Mouse (Mus musculus): ENCODE results near the gene Efemp2.

GRCm38 (mm10) chr19:5445747-5446146 lies 28.0 kb upstream of the Efemp2 start:
- TF ChIP-seq POLR2AphosphoS2 (IDR thresholded peaks at IDR 0.05; ENCODE audit: insufficient read length, low read depth) (no peak), POLR2A (IDR thresholded peaks at IDR 0.05; ENCODE audit: insufficient read length, low read depth) (no peak), MAX (IDR thresholded peaks at IDR 0.05; ENCODE audit: low read depth) (no peak), E2F4 (IDR thresholded peaks at IDR 0.05; ENCODE audit: insufficient read depth) (no peak), USF1 (IDR thresholded peaks at IDR 0.05; ENCODE audit: low read depth) (no peak), MYOG (IDR thresholded peaks at IDR 0.05; ENCODE audit: control insufficient read depth in 1 of 3, insufficient read depth in 1 of 3, insufficient read length in 2 of 3, low read depth in 2 of 3) (peak in 1 of 3 experiments; percentile 47), REST (IDR thresholded peaks at IDR 0.05; ENCODE audit: insufficient read depth, insufficient read length) (no peak), MYOD1 (IDR thresholded peaks at IDR 0.05; ENCODE audit: control insufficient read depth in 1 of 3, insufficient read length in 2 of 3, low read depth in 2 of 3) (peak in 2 of 3 experiments; percentile 62 to 63), SRF (IDR thresholded peaks at IDR 0.05; ENCODE audit: control insufficient read depth, insufficient read length, low read depth) (no peak), CEBPB (IDR thresholded peaks at IDR 0.05; ENCODE audit: insufficient read depth, poor library complexity, severe bottlenecking) (no peak), TCF3 (IDR thresholded peaks at IDR 0.05; ENCODE audit: insufficient read length, low read depth) (no peak)

All from myocyte (in vitro differentiated cells).